Mouse (Mus musculus) Patski (cell line): ENCODE results near the gene Smim4. TPM values are rescaled to one million over a fixed set of nuclear protein-coding genes. Genes with fewer than 3 reads are reported as not detected.

ENCODE experiments used
- ATAC-seq: fragments of 100-300 bp; one replicate; pipeline ENCODE4 v1.8.0; 2021
- CTCF ChIA-PET: fragments of 350-600 bp; sonication (Branson Sonifier 250); formaldehyde crosslinking; loops from one replicate; lab custom pipeline; 2022; ENCODE audit warnings: inconsistent platforms; lab: Charles Lee
- POLR2A ChIA-PET: fragments of 350-600 bp; sonication (Branson Sonifier 250); formaldehyde crosslinking; loops from one replicate; lab custom pipeline; 2022; ENCODE audit warnings: antibody characterized with exemption, inconsistent platforms; lab: Charles Lee
- DNase-seq: peaks from one replicate; pipeline ENCODE4 v3.0.0-alpha.2; 2011; ENCODE audit warnings: low read depth, low spot score
- H3K27me3 ChIP-seq: fragments of 371-371 bp; one replicate; pipeline ENCODE4 v1.5.1; 2021
- CTCF ChIP-seq: fragments of 100-300 bp; IDR thresholded peaks from one replicate; pipeline ENCODE4 v1.5.1; 2021
- in situ Hi-C: fragments of 300-500 bp; cut with MboI; formaldehyde crosslinking; loops from 3 replicates; pipeline ENCODE4 v1.11.1; 2018; ENCODE audit warnings: low pct_unique_long_range_greater_than_20kb, mixed read lengths
- polyA plus RNA-seq: library from polyadenylated mRNA; unstranded; gene quantifications from one replicate; pipeline ENCODE4 v1.2.3, GENCODE M21; 2021

Smim4 gene
- polyA plus RNA-seq, 1 experiment from 2014 or later = 75.7 TPM

DNA sequence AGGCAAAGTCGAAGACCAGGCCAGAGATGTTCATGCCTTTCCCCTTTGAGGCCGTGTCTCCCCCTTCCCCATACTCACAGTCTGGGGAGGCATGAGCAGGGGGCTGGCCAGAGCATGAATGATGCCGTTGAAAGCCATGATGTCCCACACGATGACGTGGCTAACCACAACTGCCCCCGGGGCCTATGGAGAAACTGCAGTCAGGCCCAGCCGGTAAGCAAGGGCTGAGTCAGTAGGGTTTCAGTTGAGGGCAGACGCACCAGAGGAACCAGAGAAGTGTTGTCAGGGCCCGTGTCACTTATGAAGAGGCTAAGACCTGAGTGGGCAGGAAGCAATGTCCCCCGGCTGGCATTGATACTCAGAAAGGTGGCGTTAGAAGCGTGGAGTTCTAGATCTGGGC is 10.9 kb upstream of the Smim4 start:
- ATAC-seq (no peak), DNase-seq (no peak)
- CTCF ChIA-PET = no interaction called here
- no peaks in the 10 kb centered on the region for H3K27me3 ChIP-seq
- POLR2A ChIA-PET = no interaction called here
- TF ChIP-seq CTCF = no peak
- in situ Hi-C loops = no loop called here

DNA sequence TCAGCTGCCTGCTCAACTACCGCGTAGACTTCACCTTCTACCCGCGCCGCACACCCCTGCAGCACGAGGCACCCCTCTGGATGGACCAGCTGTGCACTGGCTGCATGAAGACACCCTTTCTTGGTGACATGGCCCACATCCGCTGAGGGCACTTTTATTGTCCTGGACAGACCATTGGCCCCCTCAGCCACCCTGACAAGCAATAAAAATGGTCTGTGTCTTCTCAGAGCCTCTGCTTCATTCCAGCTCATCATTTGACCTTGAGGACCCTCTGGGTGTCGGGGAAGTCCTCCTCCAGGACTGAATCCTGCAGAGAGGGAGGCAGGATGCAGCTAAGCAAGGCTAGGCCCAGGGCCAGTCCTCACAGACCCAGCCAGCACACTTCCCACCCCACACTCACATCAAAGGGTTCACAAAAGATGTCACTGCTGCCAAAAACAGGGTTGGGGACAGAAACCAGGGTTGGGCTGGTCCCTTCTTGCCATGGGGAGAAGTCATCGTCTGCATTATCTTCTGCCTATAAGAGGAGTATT is 10.2 kb upstream of the Smim4 start:
- TF ChIP-seq CTCF = no peak
- ChIA-PET POLR2A (no interaction called here), CTCF (no interaction called here)
- in situ Hi-C loops = no loop called here
- no peaks in the 10 kb centered on the region for H3K27me3 ChIP-seq
- ATAC-seq (no peak), DNase-seq (no peak)

DNA sequence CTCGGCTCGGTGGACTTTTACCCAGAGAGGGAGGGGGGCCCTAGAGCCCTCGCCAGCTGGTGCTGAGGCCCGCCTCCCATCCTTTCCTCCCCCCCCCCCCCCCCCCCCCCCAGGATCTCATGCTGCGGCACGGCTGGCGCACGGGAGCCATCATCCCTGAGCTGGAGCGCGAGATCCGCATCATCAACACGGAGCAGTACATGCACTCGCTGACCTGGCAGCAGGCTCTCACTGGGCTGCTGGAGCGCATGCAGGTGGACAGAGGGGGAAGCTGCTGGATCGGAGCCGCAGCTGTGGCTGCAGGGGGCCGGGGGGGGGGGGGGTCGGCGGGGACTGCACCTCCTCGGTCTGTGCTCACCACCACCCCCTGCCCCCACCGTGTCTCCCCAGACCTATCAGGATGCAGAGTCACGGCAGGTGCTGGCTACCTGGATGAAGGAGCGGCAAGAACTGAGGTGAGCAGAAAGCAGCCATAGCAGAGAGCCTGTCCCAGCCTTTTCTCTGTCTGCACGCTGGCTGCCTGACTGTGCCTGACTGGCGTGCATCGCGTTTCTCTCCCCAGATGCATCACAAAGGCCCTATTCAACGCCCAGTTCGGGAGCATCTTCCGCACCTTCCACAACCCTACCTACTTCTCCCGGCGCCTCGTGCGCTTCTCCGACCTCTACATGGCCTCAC is 9.6 kb upstream of the Smim4 start:
- no peak for TF ChIP-seq CTCF
- no peaks in the 10 kb centered on the region for H3K27me3 ChIP-seq
- ChIA-PET POLR2A (no interaction called here), CTCF (no interaction called here)
- in situ Hi-C loops = no loop called here
- ATAC-seq = no peak
- DNase-seq = no peak

DNA sequence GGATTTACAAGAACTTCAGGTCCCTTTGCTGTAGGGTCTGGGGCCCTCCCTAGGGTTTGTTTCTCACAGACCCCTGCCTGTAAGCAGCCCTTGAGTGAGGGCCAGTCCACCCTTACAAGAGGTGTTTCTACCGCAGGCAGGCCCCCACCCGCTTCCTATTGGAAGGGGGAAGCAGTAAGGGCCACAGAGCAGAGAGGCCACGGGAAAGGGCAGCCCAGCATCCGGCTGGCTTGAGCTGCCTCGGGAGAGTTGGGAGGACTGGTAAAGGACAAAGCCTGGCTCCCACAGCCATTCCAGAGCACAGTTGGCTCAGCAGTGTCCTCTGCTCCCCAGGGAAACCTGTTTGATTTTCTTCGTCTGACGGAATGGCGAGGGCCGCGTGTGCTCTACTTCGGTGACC is 9.0 kb upstream of the Smim4 start:
- ATAC-seq (no peak), DNase-seq (no peak)
- H3K27me3 ChIP-seq = no peaks in the 10 kb centered on the region
- TF ChIP-seq CTCF = no peak
- CTCF ChIA-PET = no interaction called here
- in situ Hi-C loops = no loop called here
- POLR2A ChIA-PET = no interaction called here

DNA sequence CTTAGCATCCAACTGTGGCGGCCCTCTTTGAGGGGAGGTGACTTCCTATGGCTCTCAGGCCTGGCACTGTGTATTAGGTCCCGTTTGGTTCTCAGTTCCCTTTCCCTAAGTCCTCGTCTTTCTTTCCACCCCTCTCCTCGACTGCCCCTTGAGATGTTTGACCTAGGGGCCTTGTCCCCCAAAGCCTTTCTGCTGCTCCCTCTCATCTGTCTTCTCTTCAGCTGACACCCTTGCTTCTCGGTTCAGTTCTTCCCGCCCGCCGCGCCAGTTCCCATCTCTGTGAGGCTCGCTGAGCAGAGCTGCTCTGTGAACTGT is 8.5 kb upstream of the Smim4 start:
- ATAC-seq (no peak), DNase-seq (no peak)
- POLR2A ChIA-PET = no interaction called here
- TF ChIP-seq CTCF = no peak
- CTCF ChIA-PET = no interaction called here
- H3K27me3 ChIP-seq = no peaks in the 10 kb centered on the region
- in situ Hi-C loops = no loop called here

DNA sequence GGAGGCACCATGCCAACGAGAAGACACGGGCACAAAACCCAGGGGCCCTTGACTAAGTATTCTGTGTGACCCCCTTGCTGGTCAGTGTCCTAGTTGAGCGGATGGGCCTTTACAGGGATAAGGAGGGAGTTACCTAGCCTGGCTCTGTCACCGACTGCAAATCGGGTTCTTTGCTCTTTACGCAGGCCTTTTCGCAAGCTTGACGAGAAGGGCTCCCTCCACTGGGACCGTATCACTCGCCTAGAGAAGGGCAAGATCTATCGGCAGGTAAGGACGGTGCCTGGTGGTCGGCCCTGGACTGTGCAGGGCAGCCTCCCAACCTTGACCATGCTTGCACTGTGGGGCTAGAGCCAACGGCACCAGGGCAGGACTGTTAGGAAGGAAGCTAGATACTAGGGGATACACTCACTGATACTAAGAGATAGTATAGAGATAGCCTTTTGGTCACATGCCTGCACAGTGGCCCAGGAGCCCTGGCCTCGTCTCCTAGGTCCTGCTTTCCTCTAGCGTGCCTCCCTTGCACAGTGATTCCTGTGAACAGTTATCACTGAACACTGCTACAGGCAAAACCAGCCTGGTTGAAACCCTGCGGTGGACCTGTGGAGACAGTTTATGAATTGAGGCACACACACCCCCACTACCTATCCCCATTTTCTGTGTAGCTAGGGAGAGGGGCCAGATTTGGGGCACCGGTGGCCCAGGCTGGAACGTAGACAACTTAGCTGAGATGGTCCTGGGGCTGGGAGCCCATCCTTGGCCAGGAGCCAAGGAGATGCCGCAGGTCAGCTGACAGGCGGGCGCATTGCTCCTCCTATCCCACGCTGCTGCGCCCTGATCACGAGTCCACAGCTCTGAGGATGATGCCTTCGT is 7.9 kb upstream of the Smim4 start:
- ChIA-PET CTCF (no interaction called here), POLR2A (no interaction called here)
- no peaks in the 10 kb centered on the region for H3K27me3 ChIP-seq
- in situ Hi-C loops = no loop called here
- no peak for TF ChIP-seq CTCF
- DNase-seq (no peak), ATAC-seq (no peak)

DNA sequence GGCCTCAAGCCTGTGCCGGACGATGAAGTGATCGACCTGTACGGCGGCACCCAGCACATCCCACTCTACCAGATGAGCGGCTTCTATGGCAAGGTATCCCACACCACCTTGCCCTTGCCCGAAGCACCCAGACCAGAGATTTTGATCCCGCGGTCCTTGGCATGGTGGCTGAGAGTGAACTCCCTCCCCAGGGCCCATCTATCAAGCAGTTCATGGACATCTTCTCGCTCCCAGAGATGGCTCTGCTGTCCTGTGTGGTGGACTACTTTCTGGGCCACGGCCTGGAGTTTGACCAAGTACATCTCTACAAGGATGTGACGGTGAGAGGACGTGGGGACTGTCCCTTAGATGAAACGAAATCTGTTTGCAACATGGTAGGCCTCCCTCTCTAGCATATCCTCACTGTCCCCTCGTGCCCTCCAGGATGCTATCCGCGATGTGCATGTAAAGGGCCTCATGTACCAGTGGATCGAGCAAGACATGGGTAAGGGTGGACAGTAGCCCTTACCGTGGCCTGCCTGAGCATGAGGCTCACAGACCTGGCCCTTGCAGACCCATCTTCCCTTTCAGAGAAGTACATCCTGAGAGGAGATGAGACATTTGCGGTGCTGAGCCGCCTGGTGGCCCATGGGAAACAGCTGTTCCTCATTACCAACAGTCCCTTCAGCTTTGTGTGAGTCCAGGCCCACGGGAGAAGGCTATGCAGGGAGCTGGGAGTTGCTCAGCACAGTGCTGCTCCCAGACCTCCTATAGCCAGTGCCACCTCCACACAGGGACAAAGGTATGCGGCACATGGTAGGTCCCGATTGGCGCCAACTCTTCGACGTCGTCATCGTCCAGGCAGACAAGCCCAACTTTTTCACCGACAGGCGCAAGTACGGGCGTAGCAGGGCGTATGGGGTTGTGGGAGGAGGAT is 7.0 kb upstream of the Smim4 start:
- TF ChIP-seq CTCF = no peak
- ATAC-seq = no peak
- in situ Hi-C loops = no loop called here
- H3K27me3 ChIP-seq = no peaks in the 10 kb centered on the region
- CTCF ChIA-PET = no interaction called here
- no peak for DNase-seq
- POLR2A ChIA-PET = no interaction called here

DNA sequence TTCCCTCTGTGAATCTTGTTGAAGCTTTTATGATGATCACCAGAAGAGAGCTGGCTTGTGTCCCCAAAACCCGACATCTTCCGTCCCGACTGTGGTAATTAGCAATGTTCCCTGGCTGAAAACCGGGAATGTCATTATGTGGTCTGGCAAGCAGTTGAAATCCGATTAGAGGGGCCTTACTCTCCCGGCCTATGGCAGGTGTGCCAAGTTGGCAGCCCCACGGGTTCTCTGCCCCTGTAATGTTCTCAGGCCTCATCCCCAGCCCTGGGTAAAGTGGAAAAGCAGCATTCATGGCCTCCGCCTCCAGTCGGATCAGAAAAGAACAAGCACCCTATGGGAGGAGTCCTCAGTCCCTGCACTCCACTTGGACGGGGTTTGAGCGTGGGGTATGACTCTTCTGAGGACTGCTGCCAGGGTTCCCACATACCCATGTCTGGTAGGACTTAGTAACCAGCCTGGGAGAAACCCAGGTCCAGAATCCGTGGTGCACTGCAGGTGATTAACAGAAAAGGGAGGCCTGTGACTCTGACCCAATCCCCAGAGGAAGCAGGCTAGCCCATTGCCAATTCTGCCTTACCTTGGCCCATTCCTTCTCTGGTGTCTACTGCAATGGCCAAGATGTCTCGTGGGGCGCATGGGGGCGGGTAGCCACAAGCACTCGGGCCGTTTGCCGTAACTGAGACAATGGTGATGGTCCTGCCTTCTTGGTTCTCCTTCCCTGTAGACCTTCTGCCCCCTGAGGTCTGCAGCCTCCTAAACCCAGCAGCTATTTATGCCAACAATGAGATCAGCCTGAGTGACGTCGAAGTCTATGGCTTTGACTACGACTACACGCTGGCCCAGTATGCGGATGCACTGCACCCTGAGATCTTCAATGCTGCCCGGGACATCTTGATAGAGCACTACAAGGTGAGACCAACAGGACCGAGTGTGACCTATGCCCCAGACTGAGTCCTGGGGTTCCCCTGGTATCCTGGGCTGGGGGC is 5.6 kb upstream of the Smim4 start:
- no peaks in the 10 kb centered on the region for H3K27me3 ChIP-seq
- in situ Hi-C loops = loop anchor here (5.0 kb wide), 1 partner anchor 53 kb away; no protein-coding TSS in a partner anchor
- no peak for TF ChIP-seq CTCF
- ChIA-PET POLR2A (no interaction called here), CTCF (no interaction called here)
- no peak for ATAC-seq
- no peak for DNase-seq

DNA sequence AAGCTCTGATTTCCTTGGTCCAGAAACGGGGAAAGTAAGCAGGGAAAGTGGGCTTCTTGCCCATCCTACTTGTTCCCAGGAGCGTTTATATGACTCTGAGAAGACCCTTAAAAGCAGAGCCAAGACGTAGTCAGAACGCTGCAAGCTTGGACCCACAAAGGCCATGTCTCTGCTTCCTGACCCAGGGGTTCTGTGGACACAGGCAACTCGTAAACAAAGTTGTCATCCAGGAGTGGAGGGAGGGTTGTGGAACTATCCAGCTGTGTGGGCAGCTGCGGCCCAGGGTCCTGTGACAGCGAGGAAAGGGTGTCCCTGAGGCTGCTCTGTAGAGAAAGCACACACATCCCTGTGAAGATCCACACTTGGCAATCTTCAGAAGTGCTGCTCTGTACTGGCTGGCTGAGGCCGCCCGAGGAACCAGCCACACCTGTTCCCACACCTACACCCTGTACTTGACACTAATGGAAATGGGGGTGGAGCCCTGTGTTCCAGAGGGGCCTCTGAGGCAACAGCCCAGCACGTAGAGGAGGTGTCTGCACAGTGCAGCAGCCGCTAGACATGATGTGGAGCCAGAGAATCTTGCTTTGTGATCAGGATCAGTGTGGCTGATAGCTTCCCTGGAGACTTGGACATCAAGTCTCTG is 4.4 kb upstream of the Smim4 start:
- TF ChIP-seq CTCF = no peak
- ChIA-PET POLR2A (interaction anchor here (1.2 kb wide), 1 partner anchor 64 kb away, joined by 5 read pairs; no protein-coding TSS in a partner anchor), CTCF (no interaction called here)
- H3K27me3 ChIP-seq = no peaks in the 10 kb centered on the region
- ATAC-seq (no peak), DNase-seq (no peak)
- in situ Hi-C loops = loop anchor here (5.0 kb wide), 1 partner anchor 54 kb away; no protein-coding TSS in a partner anchor
